Mouse (Mus musculus) midbrain, embryonic 10.5 days (tissue): ENCODE results near the gene 1700086D15Rik. TPM values are rescaled to one million over a fixed set of nuclear protein-coding genes. Genes with fewer than 3 reads are reported as not detected.

Experiments
- DNase-seq: peaks from one replicate; pipeline ENCODE4 v3.0.0-alpha.2; 2017; ENCODE audit warnings: low spot score
- H3K27ac ChIP-seq: fragments of 300-500 bp; sonication (generic); replicated peaks from 2 replicates; pipeline ENCODE4 v1.5.1; 2016; ENCODE audit warnings: mild to moderate bottlenecking
- H3K27me3 ChIP-seq: fragments of 300-500 bp; sonication (generic); 2 replicates; pipeline ENCODE4 v1.6.1; 2016; ENCODE audit warnings: low read depth, mild to moderate bottlenecking; ENCODE audit not compliant: poor library complexity, severe bottlenecking
- H3K36me3 ChIP-seq: fragments of 300-500 bp; sonication (generic); 2 replicates; pipeline ENCODE4 v1.6.1; 2016; ENCODE audit warnings: mild to moderate bottlenecking, moderate library complexity
- H3K4me1 ChIP-seq: fragments of 300-500 bp; sonication (generic); 2 replicates; pipeline ENCODE4 v1.6.1; 2016
- H3K4me3 ChIP-seq: fragments of 300-500 bp; sonication (generic); 2 replicates; pipeline ENCODE4 v1.5.1; 2016; ENCODE audit warnings: mild to moderate bottlenecking, moderate library complexity
- H3K9me3 ChIP-seq: fragments of 300-500 bp; sonication (generic); replicated peaks from 2 replicates; pipeline ENCODE4 v1.6.1; 2016; ENCODE audit warnings: mild to moderate bottlenecking
- WGBS: fragments of 180-500 bp; shearing (Covaris S2); methylation state at CpG from one replicate; pipeline ENCODE4 v1.1.7; 2016; 5-methylcytosine and 5-hydroxymethylcytosine counted together
- polyA plus RNA-seq: library from polyadenylated mRNA; unstranded; fragments of >200 nt; fragmentation: Nextera tagmentation; extraction: Ambion mirVana; gene quantifications from 2 replicates; pipeline ENCODE4 v1.2.1, GENCODE M21; 2016

1700086D15Rik gene
- polyA plus RNA-seq = 0.11 TPM in 1 of 2 replicates, not detected in the other

GRCm38 (mm10) chr11:65159791-65160190 lies at the start of gene 1700086D15Rik:
1700086D15Rik (minus strand) TSS chr11:65159891.
- 91% methylated on average over 5 of the region's 5 CpGs for WGBS
- H3K4me1 ChIP-seq = peaks cover 19% of the 10 kb centered on the region
- H3K27ac ChIP-seq = no peak within 1 kb of the TSS
- H3K9me3 ChIP-seq = no peaks in the 10 kb centered on the region
- H3K36me3 ChIP-seq = no peaks in the 10 kb centered on the region
- no peak within 1 kb of the TSS for H3K4me3 ChIP-seq
- no peak for DNase-seq
- peaks cover 18% of the 10 kb centered on the region for H3K27me3 ChIP-seq

DNA sequence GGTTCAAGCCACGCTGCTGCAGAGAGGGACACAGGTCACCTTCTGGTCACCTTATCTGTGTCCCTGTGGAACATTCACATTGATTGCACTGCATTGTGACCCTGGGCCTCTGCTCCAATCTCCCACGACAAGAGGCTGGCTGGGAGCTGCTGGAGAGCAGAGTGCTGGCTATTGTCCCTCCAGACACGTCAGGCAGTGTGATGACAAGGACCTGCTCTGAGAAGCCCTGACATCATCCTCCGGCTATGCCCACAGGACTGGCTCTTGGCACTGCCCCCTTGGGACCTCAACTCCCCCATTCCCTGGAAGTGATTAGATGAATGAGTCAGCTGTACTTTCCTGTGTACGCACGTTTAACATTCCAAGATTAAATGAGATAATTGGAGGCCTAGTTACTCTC lies 49.8 kb upstream of the 1700086D15Rik start:
- no peak for DNase-seq
- Histone ChIP-seq H3K27ac (no peak overlapping the region), H3K9me3 (no peaks in the 10 kb centered on the region), H3K4me3 (no peak overlapping the region), H3K27me3 (no peaks in the 10 kb centered on the region), H3K4me1 (peaks cover 13% of the 10 kb centered on the region), H3K36me3 (no peaks in the 10 kb centered on the region)
- 65% methylated on average over 6 of the region's 6 CpGs for WGBS

DNA sequence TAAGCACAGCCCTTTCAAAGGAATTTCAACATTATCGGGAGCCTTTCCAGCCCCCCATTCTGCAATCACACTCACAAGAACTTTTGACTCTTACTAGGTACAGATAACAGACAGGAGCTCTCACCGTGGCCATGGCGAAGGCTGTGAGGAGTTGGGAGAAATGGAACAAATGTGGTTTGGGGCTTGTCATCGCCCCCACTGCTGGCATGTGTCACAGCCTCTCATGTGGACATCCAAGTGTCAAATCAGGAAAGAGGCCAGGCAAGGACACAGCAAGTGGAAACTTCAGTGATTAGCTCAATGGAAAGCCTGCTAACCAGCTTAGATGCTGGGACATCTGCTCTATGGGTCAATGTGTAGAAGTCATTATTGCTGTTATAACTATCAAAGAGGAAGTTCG lies 45.6 kb upstream of the 1700086D15Rik start:
- DNase-seq = no peak
- no peaks in the 10 kb centered on the region for H3K9me3 ChIP-seq
- peaks cover 32% of the 10 kb centered on the region for H3K4me1 ChIP-seq
- H3K27ac ChIP-seq = 0 out of 2 replicates have a peak overlapping the region, but pooled peaks have one; percentile 42
- no peaks in the 10 kb centered on the region for H3K27me3 ChIP-seq
- WGBS = 73% methylated on average over 5 of the region's 5 CpGs
- no peak overlapping the region for H3K4me3 ChIP-seq
- no peaks in the 10 kb centered on the region for H3K36me3 ChIP-seq

GRCm38 (mm10) chr11:65204651-65205050 lies 45.0 kb upstream of the 1700086D15Rik start:
- 73% methylated on average over 13 of the region's 13 CpGs for WGBS
- no peaks in the 10 kb centered on the region for H3K36me3 ChIP-seq
- no peak overlapping the region for H3K27ac ChIP-seq
- no peaks in the 10 kb centered on the region for H3K27me3 ChIP-seq
- DNase-seq = no peak
- H3K4me1 ChIP-seq = peaks cover 32% of the 10 kb centered on the region
- no peaks in the 10 kb centered on the region for H3K9me3 ChIP-seq
- H3K4me3 ChIP-seq = no peak overlapping the region

- no peaks in the 10 kb centered on the region for H3K9me3 ChIP-seq
- peaks cover 29% of the 10 kb centered on the region for H3K4me1 ChIP-seq
- no peak overlapping the region for H3K4me3 ChIP-seq
- 82% methylated on average over 1 of the region's 1 CpGs for WGBS
- no peak for DNase-seq
- no peaks in the 10 kb centered on the region for H3K36me3 ChIP-seq
- H3K27me3 ChIP-seq = no peaks in the 10 kb centered on the region
- no peak overlapping the region for H3K27ac ChIP-seq
Observed at GRCm38 (mm10) chr11:65203020-65203419, 43.3 kb upstream of the 1700086D15Rik start.

- DNase-seq = no peak
Observed at GRCm38 (mm10) chr11:65202236-65202635, 42.5 kb upstream of the 1700086D15Rik start.

DNA sequence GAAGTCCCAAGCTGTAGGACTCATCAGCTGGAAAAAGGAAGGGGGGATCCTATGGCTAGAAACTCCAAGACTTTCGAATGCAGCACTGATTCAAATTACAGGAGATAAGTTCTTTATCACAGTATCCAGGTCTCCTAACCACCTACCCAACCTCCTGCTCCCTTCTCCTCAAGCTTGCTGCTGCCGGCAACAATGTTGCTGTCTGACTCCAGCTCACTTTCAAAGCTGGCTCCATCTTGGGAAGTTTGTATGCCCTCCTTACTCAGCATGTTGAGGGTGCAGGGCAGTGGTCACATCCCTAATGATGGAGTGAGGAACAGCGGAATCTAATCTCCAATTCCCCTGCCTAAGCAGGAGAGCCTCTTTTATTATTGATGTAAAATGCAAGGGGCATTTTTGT lies 38.3 kb upstream of the 1700086D15Rik start:
- WGBS = 81% methylated on average over 3 of the region's 3 CpGs
- Histone ChIP-seq H3K36me3 (no peaks in the 10 kb centered on the region), H3K4me3 (no peak overlapping the region), H3K27ac (no peak overlapping the region), H3K9me3 (no peaks in the 10 kb centered on the region), H3K4me1 (peaks cover 6% of the 10 kb centered on the region; the same call in 1 of the 2 replicates), H3K27me3 (no peaks in the 10 kb centered on the region)
- DNase-seq = no peak

More at GRCm38 (mm10) chr11:65202236-65202635, 42.5 kb upstream of the 1700086D15Rik start:
- Histone ChIP-seq H3K4me1 (peaks cover 29% of the 10 kb centered on the region), H3K36me3 (no peaks in the 10 kb centered on the region), H3K27me3 (no peaks in the 10 kb centered on the region), H3K4me3 (no peak overlapping the region), H3K9me3 (no peaks in the 10 kb centered on the region), H3K27ac (peak overlapping the region; percentile 57; the same call in 1 of the 2 replicates)
- WGBS = 62% methylated on average over 5 of the region's 5 CpGs

DNA sequence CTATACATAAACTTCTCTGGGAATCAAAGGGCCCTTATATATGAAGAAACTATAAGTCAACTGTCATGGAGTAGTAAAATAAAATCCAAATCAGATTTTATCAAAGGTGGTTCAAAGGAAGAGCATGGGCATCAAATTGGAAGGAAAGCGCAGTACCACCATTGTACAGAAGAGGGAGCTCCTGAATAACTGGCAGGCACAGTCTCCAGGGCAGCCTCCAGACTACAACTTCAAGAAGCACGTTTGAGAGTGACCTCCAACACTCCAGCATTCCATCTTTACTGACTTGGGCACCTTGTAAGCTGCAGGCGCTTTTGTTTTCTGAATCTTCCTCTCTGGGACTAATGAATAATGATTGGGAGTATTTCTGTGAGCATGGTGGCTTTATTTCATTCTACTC lies 37.6 kb upstream of the 1700086D15Rik start:
- WGBS = 9% methylated on average over 3 of the region's 3 CpGs
- H3K27ac ChIP-seq = no peak overlapping the region
- H3K36me3 ChIP-seq = no peaks in the 10 kb centered on the region
- no peaks in the 10 kb centered on the region for H3K27me3 ChIP-seq
- H3K9me3 ChIP-seq = no peaks in the 10 kb centered on the region
- H3K4me3 ChIP-seq = no peak overlapping the region
- H3K4me1 ChIP-seq = peaks cover 5% of the 10 kb centered on the region; the same call in 1 of the 2 replicates
- peak; percentile 64 for DNase-seq

GRCm38 (mm10) chr11:65186974-65187373 lies 27.3 kb upstream of the 1700086D15Rik start:
- Histone ChIP-seq H3K27ac (no peak overlapping the region), H3K27me3 (no peaks in the 10 kb centered on the region), H3K4me3 (no peak overlapping the region), H3K36me3 (no peaks in the 10 kb centered on the region), H3K4me1 (no peaks in the 10 kb centered on the region), H3K9me3 (no peaks in the 10 kb centered on the region)
- WGBS = 86% methylated on average over 12 of the region's 12 CpGs
- DNase-seq = no peak

GRCm38 (mm10) chr11:65185114-65185513 lies 25.4 kb upstream of the 1700086D15Rik start:
- H3K4me3 ChIP-seq = no peak overlapping the region
- no peaks in the 10 kb centered on the region for H3K4me1 ChIP-seq
- H3K27ac ChIP-seq = no peak overlapping the region
- no peaks in the 10 kb centered on the region for H3K9me3 ChIP-seq
- no peaks in the 10 kb centered on the region for H3K27me3 ChIP-seq
- 98% methylated on average over 1 of the region's 1 CpGs for WGBS
- no peak for DNase-seq
- no peaks in the 10 kb centered on the region for H3K36me3 ChIP-seq

DNA sequence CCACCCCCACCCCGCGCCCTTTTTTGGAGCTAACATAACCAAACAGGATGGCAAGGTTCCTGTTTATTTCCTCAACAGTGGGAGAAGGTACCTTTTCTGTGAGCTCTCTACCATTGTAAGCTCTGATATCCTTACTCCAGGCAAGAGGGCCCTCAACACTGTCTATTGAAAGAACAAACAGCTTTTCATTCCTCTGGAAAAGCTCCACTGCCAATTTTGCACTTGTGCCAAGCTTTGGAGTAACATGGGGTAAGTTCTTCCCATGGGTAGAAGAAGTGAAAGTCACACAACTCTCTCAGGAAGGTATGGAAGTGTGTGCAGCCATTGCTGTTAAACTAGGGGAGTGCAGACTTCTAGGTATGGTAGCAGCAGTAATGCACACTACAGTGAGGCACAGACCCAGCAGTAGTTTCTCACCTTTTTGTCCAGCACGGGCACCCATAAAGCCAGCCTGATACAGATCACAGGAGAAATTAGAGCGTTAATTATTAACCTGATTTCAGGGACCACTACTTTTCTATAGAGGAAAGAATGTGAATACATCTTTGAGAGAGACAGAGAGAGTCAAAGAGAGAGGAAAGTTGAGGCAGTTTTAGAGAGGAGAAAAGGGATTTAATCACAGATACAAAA lies 10.5 kb upstream of the 1700086D15Rik start:
- H3K9me3 ChIP-seq = no peaks in the 10 kb centered on the region
- 83% methylated on average over 4 of the region's 4 CpGs for WGBS
- DNase-seq = no peak
- no peak overlapping the region for H3K27ac ChIP-seq
- no peaks in the 10 kb centered on the region for H3K4me1 ChIP-seq
- H3K4me3 ChIP-seq = no peak overlapping the region
- H3K27me3 ChIP-seq = no peaks in the 10 kb centered on the region
- no peaks in the 10 kb centered on the region for H3K36me3 ChIP-seq

DNA sequence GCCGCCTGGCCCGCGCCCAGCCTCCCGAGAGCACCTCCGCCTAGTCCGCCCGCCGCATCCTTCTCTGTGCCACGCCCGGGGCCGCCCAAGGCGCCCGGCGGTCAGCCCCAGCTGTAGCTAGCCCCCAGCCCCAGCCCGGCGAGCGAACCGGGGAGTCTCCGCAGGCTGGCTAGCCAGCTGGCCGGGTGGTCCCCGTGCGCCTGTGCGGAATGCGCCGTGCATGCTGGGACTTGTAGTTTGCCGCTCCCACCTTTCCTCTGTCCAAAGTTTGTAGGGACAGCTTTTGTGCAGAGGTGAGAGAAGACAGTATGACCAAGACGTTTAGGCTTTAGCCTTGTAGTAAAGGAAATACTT lies 3.1 kb upstream of the 1700086D15Rik start, which contains the start of gene Arhgap44:
Gene Arhgap44 (minus strand): TSS at position 195 of the 354 bp plus-strand sequence.
- H3K4me1 ChIP-seq = peaks cover 13% of the 10 kb centered on the region
- H3K27ac ChIP-seq = peak within 1 kb of the TSS; percentile 86
- no peaks in the 10 kb centered on the region for H3K36me3 ChIP-seq
- H3K27me3 ChIP-seq = peaks cover 18% of the 10 kb centered on the region
- H3K9me3 ChIP-seq = no peaks in the 10 kb centered on the region
- peak within 1 kb of the TSS; percentile 76 for H3K4me3 ChIP-seq
- under 1% methylated on average over 27 of the region's 27 CpGs for WGBS
- peak; percentile 80 for DNase-seq

- Histone ChIP-seq H3K27ac (peak overlapping the region; percentile 86), H3K4me3 (peak overlapping the region; percentile 76), H3K36me3 (no peaks in the 10 kb centered on the region), H3K4me1 (peaks cover 13% of the 10 kb centered on the region), H3K27me3 (peaks cover 18% of the 10 kb centered on the region), H3K9me3 (no peaks in the 10 kb centered on the region)
- DNase-seq = no peak
- WGBS = under 1% methylated on average over 49 of the region's 49 CpGs
Observed at GRCm38 (mm10) chr11:65161881-65162766, 2.4 kb upstream of the 1700086D15Rik start.
